Mouse (Mus musculus) bone marrow macrophage, adult 2 months (primary cell): ENCODE data around the gene Rnf41.

Source experiments
- CTCF ChIP-seq: IDR thresholded peaks from 2 replicates; pipeline ENCODE4 v1.5.1; 2012; ENCODE audit warnings: low read depth, mild to moderate bottlenecking, low read length, moderate library complexity
- POLR2A ChIP-seq: IDR thresholded peaks from 2 replicates; pipeline ENCODE4 v1.6.1; 2012; ENCODE audit warnings: mild to moderate bottlenecking, low read depth, low read length, borderline replicate concordance

DNA sequence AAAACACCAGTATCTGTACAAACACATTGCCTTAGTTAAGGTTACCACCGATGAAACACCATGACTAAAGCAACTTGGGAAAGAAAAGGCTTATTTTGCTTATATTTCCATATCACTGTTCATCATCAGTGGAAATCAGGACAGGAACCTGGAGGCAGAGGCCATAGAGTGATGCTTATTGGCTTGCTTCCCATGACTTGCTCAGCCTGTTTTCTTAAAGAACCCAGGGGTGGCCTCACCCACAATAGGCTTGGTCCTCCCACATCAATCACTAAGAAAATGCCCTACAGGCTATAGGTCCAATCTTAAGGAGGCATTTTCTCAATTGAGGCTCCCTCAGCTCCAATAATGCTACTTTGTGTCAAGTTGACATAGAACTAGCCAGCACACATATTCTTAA lies 31.3 kb downstream of the Rnf41 start:
- TF ChIP-seq CTCF (no peak), POLR2A (no peak)
